Mouse (Mus musculus): ENCODE data around the gene Accsl.

The Accsl gene

GRCm38 (mm10) chr2:93869107-93869600 is at the start of gene Accsl:
TSS of gene Accsl (minus strand) at chr2:93869157.
- no peak for TF ChIP-seq GATA4 (IDR thresholded peaks at IDR 0.05; ENCODE audit: insufficient replicate concordance, low read length)

- TF ChIP-seq GATA4 (IDR thresholded peaks at IDR 0.05; ENCODE audit: insufficient replicate concordance, low read length) = no peak
These were observed 44.6 kb upstream of the Accsl start for GRCm38 (mm10) chr2:93913552-93913951.

DNA sequence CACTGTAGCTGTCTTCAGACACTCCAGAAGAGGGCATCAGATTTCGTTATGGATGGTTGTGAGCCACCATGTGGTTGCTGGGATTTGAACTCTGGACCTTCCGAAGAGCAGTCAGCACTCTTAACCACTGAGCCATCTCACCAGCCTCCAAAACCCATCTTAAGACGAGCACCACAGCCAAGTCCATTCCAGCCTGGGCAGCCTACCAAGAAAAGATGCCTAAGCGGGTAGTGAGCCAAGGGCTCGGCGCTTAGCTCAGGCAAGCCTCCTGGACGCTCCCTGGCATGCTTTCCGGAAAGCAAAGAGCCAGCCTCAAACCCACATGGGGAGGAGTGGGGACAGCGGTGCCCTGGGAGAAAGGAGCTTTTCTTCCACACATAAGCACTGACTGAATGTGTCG is 43.0 kb upstream of the Accsl start:
- TF ChIP-seq GATA4 (IDR thresholded peaks at IDR 0.05; ENCODE audit: insufficient replicate concordance, low read length) = no peak

- no peak for TF ChIP-seq GATA4 (IDR thresholded peaks at IDR 0.05; ENCODE audit: insufficient replicate concordance, low read length)
These were observed 40.8 kb upstream of the Accsl start for GRCm38 (mm10) chr2:93909716-93910115.

DNA sequence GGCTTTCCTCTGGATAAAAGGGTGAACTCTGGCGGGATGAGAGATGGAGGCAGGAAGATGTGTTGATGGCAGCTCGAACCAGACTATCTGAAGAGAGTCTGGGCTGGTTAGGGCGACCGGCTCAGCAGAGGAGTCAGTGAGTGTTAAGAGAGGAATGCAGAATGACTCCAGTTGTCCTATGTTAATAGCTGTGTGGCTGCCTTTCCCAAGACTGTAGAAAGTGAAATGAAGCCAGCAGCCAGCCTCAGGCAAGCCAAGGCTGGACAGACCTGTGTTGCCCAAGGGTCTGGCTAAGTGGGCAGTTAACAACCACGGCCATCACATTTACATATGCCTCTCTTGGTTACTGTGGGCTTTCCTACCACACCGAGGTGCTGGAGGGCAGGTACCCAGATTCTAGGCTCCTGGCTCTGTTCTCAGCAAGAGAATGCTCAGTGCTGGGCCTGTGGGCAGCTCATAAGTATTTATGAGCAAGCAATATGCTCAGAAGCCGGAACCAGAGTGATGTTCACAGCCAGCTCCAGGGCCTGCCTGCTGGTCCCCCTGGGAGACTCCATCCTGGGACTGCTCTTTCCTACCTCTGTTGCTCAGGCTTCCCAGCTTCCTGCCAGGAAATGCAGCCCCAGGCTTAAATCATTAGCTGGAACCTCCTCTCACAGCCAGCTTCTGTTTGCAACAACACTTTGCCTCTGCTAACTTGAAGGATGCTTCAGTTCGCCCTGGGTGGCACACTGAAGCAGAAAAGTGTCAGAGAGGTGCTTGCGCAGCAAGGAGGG is 38.8 kb upstream of the Accsl start:
- no peak for TF ChIP-seq GATA4 (IDR thresholded peaks at IDR 0.05; ENCODE audit: insufficient replicate concordance, low read length)

- TF ChIP-seq GATA4 (IDR thresholded peaks at IDR 0.05; ENCODE audit: insufficient replicate concordance, low read length) = no peak
These were observed 37.4 kb upstream of the Accsl start for GRCm38 (mm10) chr2:93906316-93906715.

GRCm38 (mm10) chr2:93903415-93903814 is 34.5 kb upstream of the Accsl start:
- no peak for TF ChIP-seq GATA4 (IDR thresholded peaks at IDR 0.05; ENCODE audit: insufficient replicate concordance, low read length)

GRCm38 (mm10) chr2:93902680-93903305 is 33.8 kb upstream of the Accsl start:
- TF ChIP-seq GATA4 (IDR thresholded peaks at IDR 0.05; ENCODE audit: insufficient replicate concordance, low read length) = no peak

DNA sequence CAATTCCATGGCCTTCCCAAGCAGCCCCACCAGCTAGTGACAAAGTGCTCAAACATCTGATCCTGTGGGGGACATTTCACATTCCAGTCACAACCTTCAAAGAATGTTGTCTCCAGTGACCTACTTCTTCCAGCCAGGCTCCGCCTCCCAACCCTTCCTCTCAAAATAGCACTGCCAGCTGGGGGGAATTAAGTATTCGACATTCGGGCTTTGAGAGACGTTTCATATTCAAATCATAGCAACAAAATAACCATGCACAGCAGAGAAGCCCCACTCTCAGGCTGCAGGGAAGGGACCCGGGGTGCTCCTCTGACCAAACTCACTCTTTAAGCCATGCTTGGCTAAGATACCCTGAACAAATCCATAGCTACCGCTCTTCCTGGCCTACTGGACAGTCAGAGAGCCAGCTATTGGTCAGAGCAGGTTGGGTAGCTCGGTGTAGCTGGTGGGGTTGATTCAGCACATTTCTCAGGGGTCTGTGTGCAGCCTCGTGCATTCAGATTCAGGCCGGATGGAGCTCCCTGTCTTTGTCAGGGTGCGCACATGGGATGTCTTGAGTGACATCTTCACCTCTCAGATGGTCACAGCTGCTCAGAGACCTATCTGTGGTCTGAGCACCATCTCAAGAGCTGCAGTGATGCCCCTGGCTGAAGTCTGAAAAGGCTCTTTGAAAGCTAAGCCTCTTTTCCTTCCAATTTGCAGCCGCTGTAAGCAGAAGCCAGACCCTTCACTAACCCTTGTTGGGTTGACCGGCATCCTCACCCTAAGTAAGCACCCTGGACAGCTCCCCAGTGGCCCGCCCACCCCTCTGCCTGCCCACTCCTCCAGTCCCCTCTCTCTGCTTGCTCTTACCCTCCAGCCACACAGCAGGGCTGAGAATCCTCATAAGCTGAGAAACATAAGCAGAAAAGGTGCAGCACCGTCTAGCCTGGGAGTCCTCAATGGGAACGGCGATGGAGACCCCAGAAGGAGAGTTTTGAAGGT is 30.7 kb upstream of the Accsl start:
- TF ChIP-seq GATA4 (IDR thresholded peaks at IDR 0.05; ENCODE audit: insufficient replicate concordance, low read length) = no peak

- peak; percentile 89; the same call in 1 of the 2 replicates for TF ChIP-seq GATA4 (IDR thresholded peaks at IDR 0.05; ENCODE audit: insufficient replicate concordance, low read length)
These were observed 22.8 kb upstream of the Accsl start for GRCm38 (mm10) chr2:93891611-93892280.

DNA sequence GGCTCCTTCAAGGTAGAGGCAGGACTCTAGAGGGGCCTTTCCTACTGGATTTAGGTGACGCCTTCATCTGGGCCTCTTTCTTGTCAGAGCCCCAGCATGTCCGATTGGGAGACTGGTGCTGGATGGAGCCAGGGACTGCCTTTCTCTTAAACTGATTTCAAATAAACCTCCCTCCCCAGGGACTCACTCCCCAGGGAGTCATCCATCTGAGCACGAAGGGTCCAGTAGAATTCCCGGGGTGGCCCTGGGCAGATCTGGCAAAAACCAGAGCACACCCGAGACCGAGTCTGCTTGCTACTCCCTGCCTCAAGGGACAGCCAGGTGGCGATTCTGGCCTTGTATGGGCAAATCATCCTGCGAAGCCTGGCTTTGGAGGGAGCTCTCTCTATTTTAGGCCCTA is 21.2 kb upstream of the Accsl start:
- no peak for TF ChIP-seq GATA4 (IDR thresholded peaks at IDR 0.05; ENCODE audit: insufficient replicate concordance, low read length)

GRCm38 (mm10) chr2:93889071-93889470 is 20.1 kb upstream of the Accsl start:
- no peak for TF ChIP-seq GATA4 (IDR thresholded peaks at IDR 0.05; ENCODE audit: insufficient replicate concordance, low read length)

- no peak for TF ChIP-seq GATA4 (IDR thresholded peaks at IDR 0.05; ENCODE audit: insufficient replicate concordance, low read length)
These were observed 19.4 kb upstream of the Accsl start for GRCm38 (mm10) chr2:93888366-93888765.

DNA sequence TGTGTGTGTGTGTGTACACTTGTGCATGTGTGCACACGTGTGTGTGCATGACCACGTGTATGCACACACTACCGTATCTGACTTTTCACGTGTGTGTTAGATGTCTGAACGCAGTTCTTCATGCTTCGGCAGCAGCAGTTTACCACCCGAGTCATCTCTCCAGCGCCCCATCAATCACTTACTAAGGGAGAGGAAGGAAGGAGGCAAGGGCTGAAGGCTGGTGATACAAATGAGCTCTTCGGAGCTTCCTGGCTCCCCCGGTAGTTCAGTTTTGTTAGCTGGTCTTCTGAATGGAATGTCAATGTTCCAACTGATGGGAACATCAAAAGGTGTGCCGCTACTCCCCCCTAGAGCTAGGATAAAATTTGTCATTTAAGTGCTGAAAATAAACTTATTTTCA is 18.3 kb upstream of the Accsl start:
- no peak for TF ChIP-seq GATA4 (IDR thresholded peaks at IDR 0.05; ENCODE audit: insufficient replicate concordance, low read length)

All from liver, adult (tissue).